Mouse (Mus musculus): ENCODE results near the gene Tbx18. TPM values are rescaled to one million over a fixed set of nuclear protein-coding genes. Genes with fewer than 3 reads are reported as not detected.

Tbx18 gene
- polyA plus RNA-seq, 1 experiment, result 3.8 TPM

DNA sequence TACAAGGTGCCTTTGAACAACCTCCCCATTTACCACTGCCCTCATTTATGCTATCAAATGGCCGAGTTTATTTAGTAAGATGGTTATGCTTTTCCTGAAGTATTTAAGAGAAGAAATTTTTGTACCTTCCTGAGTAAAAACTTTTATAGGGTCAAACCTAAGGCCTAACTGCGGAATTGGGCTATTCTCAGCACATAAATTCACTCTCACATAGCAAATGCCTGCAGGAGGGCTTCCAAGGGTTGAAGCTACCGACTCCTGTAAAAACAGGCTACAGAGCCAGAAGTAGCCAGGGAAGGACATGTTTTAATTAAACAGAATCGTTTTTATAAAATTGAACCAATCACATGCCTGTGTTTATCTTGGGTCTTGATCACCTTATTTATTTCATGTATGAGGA lies 20.7 kb downstream of the Tbx18 start:
- Histone ChIP-seq H3K4me3 (ENCODE audit: insufficient read depth, poor library complexity, severe bottlenecking) (no peak overlapping the region), H3K27me3 (ENCODE audit: control insufficient read depth, insufficient read depth, insufficient read length) (no peaks in the 10 kb centered on the region), H3ac (ENCODE audit: control insufficient read depth, insufficient read length, low read depth) (no peak overlapping the region), H3K79me2 (ENCODE audit: control insufficient read depth, insufficient read depth) (no peaks in the 10 kb centered on the region), H3K79me3 (ENCODE audit: low read depth) (no peaks in the 10 kb centered on the region), H3K36me3 (ENCODE audit: control insufficient read depth, insufficient read depth) (peaks cover 29% of the 10 kb centered on the region)
- TF ChIP-seq CEBPB (IDR thresholded peaks at IDR 0.05; ENCODE audit: low read depth) (no peak), FOSL1 (IDR thresholded peaks at IDR 0.05; ENCODE audit: insufficient read depth, low read length, poor library complexity, severe bottlenecking) (no peak), CTCF (IDR thresholded peaks at IDR 0.05; ENCODE audit: control insufficient read depth, insufficient read depth, insufficient read length) (no peak), USF1 (IDR thresholded peaks at IDR 0.05; ENCODE audit: low read depth) (no peak), MYOG (IDR thresholded peaks at IDR 0.05; ENCODE audit: control insufficient read depth, extremely low read depth, insufficient read length) (no peak), MYOD1 (IDR thresholded peaks at IDR 0.05; ENCODE audit: control insufficient read depth, insufficient read length, low read depth) (no peak), MAX (IDR thresholded peaks at IDR 0.05) (no peak)

GRCm38 (mm10) chr9:87708151-87708550 lies 22.9 kb downstream of the Tbx18 start:
- Histone ChIP-seq H3K36me3 (ENCODE audit: control insufficient read depth, insufficient read depth) (peaks cover 31% of the 10 kb centered on the region), H3K79me2 (ENCODE audit: control insufficient read depth, insufficient read depth) (no peaks in the 10 kb centered on the region), H3ac (ENCODE audit: control insufficient read depth, insufficient read length, low read depth) (no peak overlapping the region), H3K27me3 (ENCODE audit: control insufficient read depth, insufficient read depth, insufficient read length) (no peaks in the 10 kb centered on the region), H3K79me3 (ENCODE audit: low read depth) (no peaks in the 10 kb centered on the region), H3K4me3 (ENCODE audit: insufficient read depth, poor library complexity, severe bottlenecking) (no peak overlapping the region)
- TF ChIP-seq MYOG (IDR thresholded peaks at IDR 0.05; ENCODE audit: control insufficient read depth, extremely low read depth, insufficient read length) (no peak), MAX (IDR thresholded peaks at IDR 0.05) (no peak), CTCF (IDR thresholded peaks at IDR 0.05; ENCODE audit: control insufficient read depth, insufficient read depth, insufficient read length) (peak; percentile 29), FOSL1 (IDR thresholded peaks at IDR 0.05; ENCODE audit: insufficient read depth, low read length, poor library complexity, severe bottlenecking) (no peak), MYOD1 (IDR thresholded peaks at IDR 0.05; ENCODE audit: control insufficient read depth, insufficient read length, low read depth) (no peak), USF1 (IDR thresholded peaks at IDR 0.05; ENCODE audit: low read depth) (no peak)

GRCm38 (mm10) chr9:87702267-87702666 lies 28.8 kb downstream of the Tbx18 start:
- peaks cover 14% of the 10 kb centered on the region for H3K36me3 ChIP-seq (ENCODE audit: control insufficient read depth, insufficient read depth)
- no peaks in the 10 kb centered on the region for H3K79me2 ChIP-seq (ENCODE audit: control insufficient read depth, insufficient read depth)
- no peak for TF ChIP-seq CEBPB (IDR thresholded peaks at IDR 0.05; ENCODE audit: low read depth)
- no peak for TF ChIP-seq USF1 (IDR thresholded peaks at IDR 0.05; ENCODE audit: low read depth)
- no peak for TF ChIP-seq FOSL1 (IDR thresholded peaks at IDR 0.05; ENCODE audit: insufficient read depth, low read length, poor library complexity, severe bottlenecking)
- TF ChIP-seq MYOD1 (IDR thresholded peaks at IDR 0.05; ENCODE audit: control insufficient read depth, insufficient read length, low read depth), result no peak
- TF ChIP-seq MAX (IDR thresholded peaks at IDR 0.05), result no peak
- TF ChIP-seq CTCF (IDR thresholded peaks at IDR 0.05; ENCODE audit: control insufficient read depth, insufficient read depth, insufficient read length), result no peak
- TF ChIP-seq MYOG (IDR thresholded peaks at IDR 0.05; ENCODE audit: control insufficient read depth, extremely low read depth, insufficient read length), result no peak
- H3K27me3 ChIP-seq (ENCODE audit: control insufficient read depth, insufficient read depth, insufficient read length), result no peaks in the 10 kb centered on the region
- no peaks in the 10 kb centered on the region for H3K79me3 ChIP-seq (ENCODE audit: low read depth)
- H3K4me3 ChIP-seq (ENCODE audit: insufficient read depth, poor library complexity, severe bottlenecking), result no peak overlapping the region
- H3ac ChIP-seq (ENCODE audit: control insufficient read depth, insufficient read length, low read depth), result no peak overlapping the region

GRCm38 (mm10) chr9:87686981-87687380 lies 44.1 kb downstream of the Tbx18 start:
- Histone ChIP-seq H3K79me3 (ENCODE audit: low read depth) (no peaks in the 10 kb centered on the region), H3ac (ENCODE audit: control insufficient read depth, insufficient read length, low read depth) (no peak overlapping the region), H3K79me2 (ENCODE audit: control insufficient read depth, insufficient read depth) (no peaks in the 10 kb centered on the region), H3K36me3 (ENCODE audit: control insufficient read depth, insufficient read depth) (no peaks in the 10 kb centered on the region), H3K4me3 (ENCODE audit: insufficient read depth, poor library complexity, severe bottlenecking) (no peak overlapping the region), H3K27me3 (ENCODE audit: control insufficient read depth, insufficient read depth, insufficient read length) (no peaks in the 10 kb centered on the region)
- TF ChIP-seq CTCF (IDR thresholded peaks at IDR 0.05; ENCODE audit: control insufficient read depth, insufficient read depth, insufficient read length) (no peak), CEBPB (IDR thresholded peaks at IDR 0.05; ENCODE audit: low read depth) (no peak), FOSL1 (IDR thresholded peaks at IDR 0.05; ENCODE audit: insufficient read depth, low read length, poor library complexity, severe bottlenecking) (no peak), USF1 (IDR thresholded peaks at IDR 0.05; ENCODE audit: low read depth) (no peak), MYOD1 (IDR thresholded peaks at IDR 0.05; ENCODE audit: control insufficient read depth, insufficient read length, low read depth) (no peak), MYOG (IDR thresholded peaks at IDR 0.05; ENCODE audit: control insufficient read depth, extremely low read depth, insufficient read length) (no peak), MAX (IDR thresholded peaks at IDR 0.05) (no peak)

DNA sequence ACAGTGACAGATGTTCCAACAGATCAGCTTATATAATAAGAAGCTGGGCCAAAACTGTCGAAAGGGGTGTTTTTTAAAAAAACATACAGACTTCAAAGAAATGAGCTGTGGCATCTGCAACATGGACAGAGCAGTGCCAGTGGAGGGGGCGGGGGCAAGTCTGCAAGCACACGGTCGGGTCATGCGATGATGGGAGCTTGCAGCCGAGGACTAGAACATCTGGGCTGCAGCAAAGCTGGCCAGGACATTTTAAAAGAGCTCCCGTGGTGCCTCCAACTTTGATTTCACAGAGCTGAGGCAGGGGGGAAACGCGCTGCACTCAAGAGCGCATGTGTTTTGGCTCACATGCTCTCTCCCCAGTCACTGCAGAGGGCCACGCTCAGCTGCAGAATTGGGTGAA lies 48.8 kb downstream of the Tbx18 start:
- no peak overlapping the region for H3ac ChIP-seq (ENCODE audit: control insufficient read depth, insufficient read length, low read depth)
- no peaks in the 10 kb centered on the region for H3K79me3 ChIP-seq (ENCODE audit: low read depth)
- no peak for TF ChIP-seq FOSL1 (IDR thresholded peaks at IDR 0.05; ENCODE audit: insufficient read depth, low read length, poor library complexity, severe bottlenecking)
- no peak for TF ChIP-seq CEBPB (IDR thresholded peaks at IDR 0.05; ENCODE audit: low read depth)
- TF ChIP-seq CTCF (IDR thresholded peaks at IDR 0.05; ENCODE audit: control insufficient read depth, insufficient read depth, insufficient read length), result no peak
- TF ChIP-seq MAX (IDR thresholded peaks at IDR 0.05), result no peak
- no peak for TF ChIP-seq MYOG (IDR thresholded peaks at IDR 0.05; ENCODE audit: control insufficient read depth, extremely low read depth, insufficient read length)
- no peak for TF ChIP-seq MYOD1 (IDR thresholded peaks at IDR 0.05; ENCODE audit: control insufficient read depth, insufficient read length, low read depth)
- TF ChIP-seq USF1 (IDR thresholded peaks at IDR 0.05; ENCODE audit: low read depth), result no peak
- H3K27me3 ChIP-seq (ENCODE audit: control insufficient read depth, insufficient read depth, insufficient read length), result no peaks in the 10 kb centered on the region
- no peaks in the 10 kb centered on the region for H3K79me2 ChIP-seq (ENCODE audit: control insufficient read depth, insufficient read depth)
- no peaks in the 10 kb centered on the region for H3K36me3 ChIP-seq (ENCODE audit: control insufficient read depth, insufficient read depth)
- no peak overlapping the region for H3K4me3 ChIP-seq (ENCODE audit: insufficient read depth, poor library complexity, severe bottlenecking)

Data from C2C12 (cell line).